Mouse (Mus musculus) intestine, embryonic 16.5 days (tissue): ENCODE results near the gene Gm7137. TPM values are rescaled to one million over a fixed set of nuclear protein-coding genes. Genes with fewer than 3 reads are reported as not detected.
"Not testable (repeated sequence)": the region's sequence is repeated elsewhere in the genome, so short reads cannot be mapped to it uniquely, and the experiment has no call there.

Experiments
- ATAC-seq: fragments of 200-750 bp; cut with Nextera tagmentation; 2 replicates; pipeline ENCODE4 v1.8.0; 2017; ENCODE audit warnings: moderate TSS enrichment, moderate library complexity
- H3K27ac ChIP-seq: fragments of 300-500 bp; sonication (generic); 2 replicates; pipeline ENCODE4 v1.5.1; 2014; ENCODE audit warnings: mild to moderate bottlenecking, low read length
- H3K27me3 ChIP-seq: fragments of 300-500 bp; sonication (generic); replicated peaks from 2 replicates; pipeline ENCODE4 v1.6.1; 2014; ENCODE audit warnings: low read length, control low read depth, mixed read lengths; ENCODE audit not compliant: control insufficient read depth, insufficient read depth
- H3K36me3 ChIP-seq: fragments of 300-500 bp; sonication (generic); 2 replicates; pipeline ENCODE4 v1.6.1; 2014; ENCODE audit warnings: low read length, control low read depth; ENCODE audit not compliant: control insufficient read depth, insufficient read depth
- H3K4me1 ChIP-seq: fragments of 300-500 bp; sonication (generic); 2 replicates; pipeline ENCODE4 v1.6.1; 2014; ENCODE audit warnings: low read length, control low read depth, mixed read lengths; ENCODE audit not compliant: control insufficient read depth, insufficient read depth
- H3K4me2 ChIP-seq: fragments of 300-500 bp; sonication (generic); 2 replicates; pipeline ENCODE4 v1.6.1; 2014; ENCODE audit warnings: low read depth, low read length, control low read depth
- H3K4me3 ChIP-seq: fragments of 300-500 bp; sonication (generic); 2 replicates; pipeline ENCODE4 v1.5.1; 2014; ENCODE audit warnings: mild to moderate bottlenecking, low read length
- H3K9ac ChIP-seq: fragments of 300-500 bp; sonication (generic); 2 replicates; pipeline ENCODE4 v1.6.1; 2014; ENCODE audit warnings: low read depth, low read length
- H3K9me3 ChIP-seq: fragments of 300-500 bp; sonication (generic); 2 replicates; pipeline ENCODE4 v1.6.1; 2016; ENCODE audit warnings: low read length, control low read depth; ENCODE audit not compliant: control insufficient read depth
- WGBS: fragments of 180-500 bp; shearing (Covaris S2); extraction: QIAGEN DNeasy Blood & Tissue Kit; methylation state at CpG from one replicate; pipeline ENCODE4 v1.1.7; 2014; 5-methylcytosine and 5-hydroxymethylcytosine counted together
- polyA plus RNA-seq: library from polyadenylated mRNA; unstranded; fragments of >200 nt; fragmentation: Nextera tagmentation; extraction: Ambion mirVana; gene quantifications from 2 replicates; pipeline ENCODE4 v1.2.1, GENCODE M21; 2015

The Gm7137 gene
- polyA plus RNA-seq, 1 experiment from 2014 or later: not detected

- not testable (repeated sequence) for ATAC-seq, H3K9me3 ChIP-seq, H3K27me3 ChIP-seq, H3K4me3 ChIP-seq, H3K36me3 ChIP-seq, H3K9ac ChIP-seq, H3K4me2 ChIP-seq, H3K27ac ChIP-seq, H3K4me1 ChIP-seq
- WGBS: no CpG with 5 or more reads among the region's 1 CpGs
Observed at GRCm38 (mm10) chr10:77771225-77771624, 16.8 kb downstream of the Gm7137 start, which contains the start of gene Gm3238. Gene Gm3238 (minus strand): TSS chr10:77771325.

- no peak overlapping the region for H3K9ac ChIP-seq
- no peak for ATAC-seq
- no peak overlapping the region for H3K4me3 ChIP-seq
- H3K27ac ChIP-seq: no peak overlapping the region
- H3K36me3 ChIP-seq: no peaks in the 10 kb centered on the region
- H3K4me1 ChIP-seq: no peaks in the 10 kb centered on the region
- H3K27me3 ChIP-seq: no peaks in the 10 kb centered on the region
- no peak overlapping the region for H3K4me2 ChIP-seq
- 85% methylated on average over 1 of the region's 1 CpGs for WGBS
- no peaks in the 10 kb centered on the region for H3K9me3 ChIP-seq
Observed at GRCm38 (mm10) chr10:77769727-77770126, 18.3 kb downstream of the Gm7137 start.

- not testable (repeated sequence) for H3K4me2 ChIP-seq, H3K36me3 ChIP-seq, H3K4me1 ChIP-seq, H3K27me3 ChIP-seq, ATAC-seq, H3K9me3 ChIP-seq, H3K4me3 ChIP-seq, H3K9ac ChIP-seq, H3K27ac ChIP-seq
- no CpG with 5 or more reads among the region's 1 CpGs for WGBS
Observed at GRCm38 (mm10) chr10:77759582-77759981, 28.4 kb downstream of the Gm7137 start, which contains the start of gene Gm3233. Gene Gm3233 (minus strand): TSS chr10:77759682.

GRCm38 (mm10) chr10:77753448-77753847 is 34.6 kb downstream of the Gm7137 start:
- H3K4me3 ChIP-seq: no peak overlapping the region
- no peak overlapping the region for H3K27ac ChIP-seq
- no peaks in the 10 kb centered on the region for H3K27me3 ChIP-seq
- H3K9me3 ChIP-seq: no peaks in the 10 kb centered on the region
- H3K9ac ChIP-seq: no peak overlapping the region
- no peaks in the 10 kb centered on the region for H3K4me1 ChIP-seq
- no peaks in the 10 kb centered on the region for H3K36me3 ChIP-seq
- no peak for ATAC-seq
- H3K4me2 ChIP-seq: no peak overlapping the region

GRCm38 (mm10) chr10:77752312-77752711 is 35.7 kb downstream of the Gm7137 start:
- 56% methylated on average over 3 of the region's 3 CpGs for WGBS
- H3K9me3 ChIP-seq, ATAC-seq: not testable (repeated sequence)

GRCm38 (mm10) chr10:77751254-77751653 is 36.7 kb downstream of the Gm7137 start, which contains the start of gene Gm9736:
Gene Gm9736 (minus strand): TSS chr10:77751354.
- ATAC-seq, H3K9ac ChIP-seq, H3K36me3 ChIP-seq, H3K9me3 ChIP-seq, H3K27ac ChIP-seq, H3K4me1 ChIP-seq, H3K27me3 ChIP-seq, H3K4me3 ChIP-seq, H3K4me2 ChIP-seq: not testable (repeated sequence)
- 75% methylated on average over 1 of the region's 1 CpGs for WGBS

More at GRCm38 (mm10) chr10:77752312-77752711, 35.7 kb downstream of the Gm7137 start:
- not testable (repeated sequence) for H3K4me2 ChIP-seq, H3K36me3 ChIP-seq, H3K4me1 ChIP-seq, H3K27ac ChIP-seq, H3K9ac ChIP-seq, H3K4me3 ChIP-seq, H3K27me3 ChIP-seq

GRCm38 (mm10) chr10:77750686-77751085 is 37.3 kb downstream of the Gm7137 start:
- not testable (repeated sequence) for ATAC-seq, H3K4me3 ChIP-seq, H3K4me1 ChIP-seq, H3K9ac ChIP-seq, H3K36me3 ChIP-seq, H3K27ac ChIP-seq, H3K4me2 ChIP-seq, H3K27me3 ChIP-seq, H3K9me3 ChIP-seq
- 62% methylated on average over 1 of the region's 1 CpGs for WGBS

- H3K27ac ChIP-seq, H3K27me3 ChIP-seq, H3K9ac ChIP-seq, H3K9me3 ChIP-seq, H3K4me2 ChIP-seq, H3K4me1 ChIP-seq, ATAC-seq, H3K4me3 ChIP-seq, H3K36me3 ChIP-seq: not testable (repeated sequence)
- 60% methylated on average over 4 of the region's 5 CpGs for WGBS
Observed at GRCm38 (mm10) chr10:77741924-77742688, 45.9 kb downstream of the Gm7137 start, which contains the start of gene Gm18596. Gene Gm18596 (minus strand): TSS chr10:77742638.

- Histone ChIP-seq H3K27me3 (no peaks in the 10 kb centered on the region), H3K4me1 (no peaks in the 10 kb centered on the region), H3K9me3 (peaks cover 3% of the 10 kb centered on the region; the same call in 1 of the 2 replicates), H3K36me3 (no peaks in the 10 kb centered on the region), H3K4me3 (no peak overlapping the region), H3K4me2 (no peak overlapping the region), H3K9ac (no peak overlapping the region), H3K27ac (no peak overlapping the region)
- 81% methylated on average over 4 of the region's 4 CpGs for WGBS
- ATAC-seq: no peak
Observed at GRCm38 (mm10) chr10:77738929-77739328, 49.1 kb downstream of the Gm7137 start.
